Mouse (Mus musculus) forebrain, embryonic 12.5 days (tissue): Measurements from ENCODE around the gene Plxna3. TPM values are rescaled to one million over a fixed set of nuclear protein-coding genes. Genes with fewer than 3 reads are reported as not detected.

ENCODE experiments used
- ATAC-seq: fragments of 200-750 bp; cut with Nextera tagmentation; 2 replicates; pipeline ENCODE4 v1.8.0; 2017; ENCODE audit warnings: moderate TSS enrichment; ENCODE audit not compliant: low FRiP score
- H3K27ac ChIP-seq: fragments of 300-500 bp; sonication (generic); 2 replicates; pipeline ENCODE4 v1.5.1; 2016; ENCODE audit warnings: mild to moderate bottlenecking
- H3K27me3 ChIP-seq: fragments of 300-500 bp; sonication (generic); 2 replicates; pipeline ENCODE4 v1.6.1; 2016; ENCODE audit warnings: mild to moderate bottlenecking
- H3K36me3 ChIP-seq: fragments of 300-500 bp; sonication (generic); replicated peaks from 2 replicates; pipeline ENCODE4 v1.6.1; 2016; ENCODE audit warnings: mild to moderate bottlenecking
- H3K4me1 ChIP-seq: fragments of 300-500 bp; sonication (generic); 2 replicates; pipeline ENCODE4 v1.6.1; 2016
- H3K4me2 ChIP-seq: fragments of 300-500 bp; sonication (generic); 2 replicates; pipeline ENCODE4 v1.6.1; 2016; ENCODE audit warnings: mild to moderate bottlenecking, moderate library complexity
- H3K4me3 ChIP-seq: fragments of 300-500 bp; sonication (generic); replicated peaks from 2 replicates; pipeline ENCODE4 v1.5.1; 2016; ENCODE audit warnings: mild to moderate bottlenecking
- H3K9ac ChIP-seq: fragments of 300-500 bp; sonication (generic); 2 replicates; pipeline ENCODE4 v1.6.1; 2016; ENCODE audit warnings: mild to moderate bottlenecking
- H3K9me3 ChIP-seq: fragments of 300-500 bp; sonication (generic); 2 replicates; pipeline ENCODE4 v1.6.1; 2016
- WGBS: fragments of 180-500 bp; shearing (Covaris S2); methylation state at CpG from one replicate; pipeline ENCODE4 v1.1.7; 2016; 5-methylcytosine and 5-hydroxymethylcytosine counted together
- polyA plus RNA-seq: library from polyadenylated mRNA; unstranded; fragments of >200 nt; fragmentation: Nextera tagmentation; extraction: Ambion mirVana; gene quantifications from 2 replicates; pipeline ENCODE4 v1.2.1, GENCODE M21; 2016

Gene Plxna3
- 47.7 and 55.3 TPM in 2 replicates for polyA plus RNA-seq

- H3K4me1 ChIP-seq, result peaks cover 14% of the 10 kb centered on the region
- ATAC-seq, result peak; percentile 95
- H3K27ac ChIP-seq, result peak within 1 kb of the TSS; percentile 81
- peaks cover 11% of the 10 kb centered on the region for H3K36me3 ChIP-seq
- peak within 1 kb of the TSS; percentile 65 for H3K9ac ChIP-seq
- no peaks in the 10 kb centered on the region for H3K27me3 ChIP-seq
- WGBS, result 25% methylated on average over 28 of the region's 30 CpGs
- H3K4me2 ChIP-seq, result peak within 1 kb of the TSS; percentile 63
- H3K9me3 ChIP-seq, result no peaks in the 10 kb centered on the region
- peak within 1 kb of the TSS; percentile 58 for H3K4me3 ChIP-seq
These were observed at the start of gene Plxna3 for GRCm38 (mm10) chrX:74328725-74329161. Gene Plxna3 (plus strand): TSS chrX:74329066.

GRCm38 (mm10) chrX:74281041-74281731, 47.7 kb upstream of the Plxna3 start:
- Histone ChIP-seq H3K4me1 (peaks cover 10% of the 10 kb centered on the region), H3K4me2 (peak overlapping the region; percentile 68), H3K27me3 (no peaks in the 10 kb centered on the region), H3K36me3 (no peaks in the 10 kb centered on the region), H3K9ac (peak overlapping the region; percentile 67), H3K9me3 (no peaks in the 10 kb centered on the region), H3K4me3 (peak overlapping the region; percentile 52), H3K27ac (no peak overlapping the region)
- WGBS, result 20% methylated on average over 14 of the region's 14 CpGs
- ATAC-seq, result no peak

- Histone ChIP-seq H3K4me2 (peak within 1 kb of the TSS; percentile 68), H3K9me3 (no peaks in the 10 kb centered on the region), H3K4me3 (peak within 1 kb of the TSS; percentile 52), H3K27ac (peak within 1 kb of the TSS; percentile 75), H3K27me3 (no peaks in the 10 kb centered on the region), H3K36me3 (no peaks in the 10 kb centered on the region), H3K4me1 (peaks cover 10% of the 10 kb centered on the region), H3K9ac (peak within 1 kb of the TSS; percentile 67)
- whole genome bisulfite sequencing, result 15% methylated on average over 16 of the region's 16 CpGs
- ATAC-seq, result peak; percentile 63
These were observed 47.0 kb upstream of the Plxna3 start, which contains the start of the genes Taz and Dnase1l1 for GRCm38 (mm10) chrX:74281732-74282394. Gene Taz (plus strand): TSS chrX:74281912. Gene Dnase1l1 (minus strand): TSS chrX:74282337.

- 20% methylated on average over 39 of the region's 39 CpGs for whole genome bisulfite sequencing
- H3K27ac ChIP-seq, result peak overlapping the region; percentile 75
- peak; percentile 86 for ATAC-seq
These were observed 46.3 kb upstream of the Plxna3 start for GRCm38 (mm10) chrX:74282395-74283091.

GRCm38 (mm10) chrX:74283092-74283437, 45.8 kb upstream of the Plxna3 start:
- H3K4me2 ChIP-seq, result peak overlapping the region; percentile 68
- WGBS, result 37% methylated on average over 5 of the region's 5 CpGs
- H3K9me3 ChIP-seq, result no peaks in the 10 kb centered on the region
- peaks cover 10% of the 10 kb centered on the region for H3K4me1 ChIP-seq
- no peaks in the 10 kb centered on the region for H3K27me3 ChIP-seq
- H3K36me3 ChIP-seq, result peaks cover 1% of the 10 kb centered on the region; the same call in 1 of the 2 replicates
- H3K4me3 ChIP-seq, result peak overlapping the region; percentile 52
- ATAC-seq, result peak; percentile 39
- peak overlapping the region; percentile 67 for H3K9ac ChIP-seq
- H3K27ac ChIP-seq, result peak overlapping the region; percentile 75

More at GRCm38 (mm10) chrX:74282395-74283091, 46.3 kb upstream of the Plxna3 start:
- Histone ChIP-seq H3K4me1 (peaks cover 10% of the 10 kb centered on the region), H3K9me3 (no peaks in the 10 kb centered on the region), H3K9ac (peak overlapping the region; percentile 67), H3K4me3 (peak overlapping the region; percentile 52), H3K27me3 (no peaks in the 10 kb centered on the region), H3K4me2 (peak overlapping the region; percentile 68), H3K36me3 (no peaks in the 10 kb centered on the region)

- ATAC-seq, result no peak
- no peak overlapping the region for H3K4me2 ChIP-seq
These were observed 35.4 kb upstream of the Plxna3 start for GRCm38 (mm10) chrX:74293431-74293830.

GRCm38 (mm10) chrX:74296538-74297448, 32.1 kb upstream of the Plxna3 start, which contains the start of gene Atp6ap1:
Gene Atp6ap1 (plus strand): TSS chrX:74297097.
- Histone ChIP-seq H3K9ac (peak within 1 kb of the TSS; percentile 74), H3K36me3 (peaks cover 16% of the 10 kb centered on the region), H3K9me3 (no peaks in the 10 kb centered on the region), H3K4me1 (peaks cover 2% of the 10 kb centered on the region; the same call in 1 of the 2 replicates), H3K27ac (peak within 1 kb of the TSS; percentile 63), H3K4me2 (peak within 1 kb of the TSS; percentile 65), H3K4me3 (peak within 1 kb of the TSS; percentile 64), H3K27me3 (no peaks in the 10 kb centered on the region)
- 20% methylated on average over 37 of the region's 37 CpGs for WGBS
- ATAC-seq, result peak; percentile 99

More at GRCm38 (mm10) chrX:74293431-74293830, 35.4 kb upstream of the Plxna3 start:
- 78% methylated on average over 4 of the region's 4 CpGs for WGBS
- no peak overlapping the region for H3K9ac ChIP-seq
- peaks cover 2% of the 10 kb centered on the region; the same call in 1 of the 2 replicates for H3K4me1 ChIP-seq
- H3K36me3 ChIP-seq, result peaks cover 7% of the 10 kb centered on the region; the same call in 1 of the 2 replicates
- no peaks in the 10 kb centered on the region for H3K27me3 ChIP-seq
- H3K9me3 ChIP-seq, result no peaks in the 10 kb centered on the region
- no peak overlapping the region for H3K4me3 ChIP-seq
- H3K27ac ChIP-seq, result no peak overlapping the region

GRCm38 (mm10) chrX:74298348-74298747, 30.5 kb upstream of the Plxna3 start:
- no peak overlapping the region for H3K4me3 ChIP-seq
- H3K27me3 ChIP-seq, result no peaks in the 10 kb centered on the region
- no peak overlapping the region for H3K27ac ChIP-seq
- H3K4me1 ChIP-seq, result peaks cover 2% of the 10 kb centered on the region; the same call in 1 of the 2 replicates
- peaks cover 31% of the 10 kb centered on the region for H3K36me3 ChIP-seq
- WGBS, result 100% methylated on average over 1 of the region's 1 CpGs
- H3K9ac ChIP-seq, result no peak overlapping the region
- no peaks in the 10 kb centered on the region for H3K9me3 ChIP-seq
- no peak for ATAC-seq
- H3K4me2 ChIP-seq, result no peak overlapping the region

GRCm38 (mm10) chrX:74299721-74300120, 29.1 kb upstream of the Plxna3 start:
- Histone ChIP-seq H3K27ac (no peak overlapping the region), H3K36me3 (peaks cover 38% of the 10 kb centered on the region)
- 89% methylated on average over 3 of the region's 3 CpGs for WGBS

GRCm38 (mm10) chrX:74304867-74305700, 23.8 kb upstream of the Plxna3 start, which contains the start of gene Gdi1:
Gene Gdi1 (plus strand): TSS chrX:74304998.
- peak; percentile 89 for ATAC-seq
- peak within 1 kb of the TSS; percentile 91 for H3K27ac ChIP-seq
- H3K9me3 ChIP-seq, result no peaks in the 10 kb centered on the region
- WGBS, result 19% methylated on average over 37 of the region's 41 CpGs
- peaks cover 66% of the 10 kb centered on the region for H3K36me3 ChIP-seq
- peaks cover 15% of the 10 kb centered on the region for H3K4me1 ChIP-seq
- H3K27me3 ChIP-seq, result no peaks in the 10 kb centered on the region
- H3K4me2 ChIP-seq, result peak within 1 kb of the TSS; percentile 80
- peak within 1 kb of the TSS; percentile 48 for H3K4me3 ChIP-seq
- H3K9ac ChIP-seq, result peak within 1 kb of the TSS; percentile 82

More at GRCm38 (mm10) chrX:74299721-74300120, 29.1 kb upstream of the Plxna3 start:
- H3K4me3 ChIP-seq, result no peak overlapping the region
- ATAC-seq, result no peak
- no peak overlapping the region for H3K9ac ChIP-seq
- no peaks in the 10 kb centered on the region for H3K27me3 ChIP-seq
- H3K4me1 ChIP-seq, result peaks cover 8% of the 10 kb centered on the region; the same call in 1 of the 2 replicates
- no peak overlapping the region for H3K4me2 ChIP-seq
- no peaks in the 10 kb centered on the region for H3K9me3 ChIP-seq
